Mouse (Mus musculus): ENCODE measurements at regions not wholly inside any gene's neighbourhood (a gene's known extent, or its start where the extent isn't known, plus 50 kb on each side); places are given as distances from the start of the nearest gene placed in this dataset.

DNA sequence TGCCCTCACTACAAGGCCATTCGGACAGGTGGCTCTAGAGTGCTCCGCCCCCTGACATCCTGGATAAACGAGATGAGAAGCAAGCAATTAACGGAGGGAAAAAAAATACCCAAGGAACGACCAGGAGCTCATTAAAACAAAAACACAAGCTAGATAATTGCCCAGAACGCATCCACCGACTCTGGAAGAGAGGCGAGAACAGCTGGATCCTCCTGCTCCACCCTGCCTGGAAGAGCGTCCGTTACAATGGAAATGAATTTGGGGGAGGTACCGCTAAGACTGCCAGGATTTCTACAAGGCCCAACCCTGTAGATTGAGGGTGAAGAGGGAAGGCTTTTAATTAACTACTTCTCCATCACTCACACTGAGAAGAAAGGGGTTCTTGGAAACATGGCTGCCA lies 85.6 kb upstream of the Spaca7 start:
- Histone ChIP-seq H3K36me3 (ENCODE audit: control insufficient read depth, insufficient read depth, low read length, poor library complexity, severe bottlenecking) (no peaks in the 10 kb centered on the region), H3K4me3 (ENCODE audit: low read depth, low read length) (0 out of 2 replicates have a peak overlapping the region, but pooled peaks have one; percentile 9), H3K27me3 (ENCODE audit: control insufficient read depth, insufficient read depth, low read length, poor library complexity, severe bottlenecking) (no peaks in the 10 kb centered on the region), H3K9me3 (replicated peaks; ENCODE audit: control insufficient read depth, insufficient read depth, low read length, poor library complexity, severe bottlenecking) (peaks cover 9% of the 10 kb centered on the region; the same call in 1 of the 2 replicates), H3K4me1 (ENCODE audit: control insufficient read depth, insufficient read depth, low read length) (peaks cover 16% of the 10 kb centered on the region), H3K9ac (ENCODE audit: low read depth, poor library complexity, severe bottlenecking) (peak overlapping the region; percentile 5), H3K27ac (ENCODE audit: insufficient read depth, low read length) (peak overlapping the region; percentile 39)
- no peak for TF ChIP-seq POLR2A (IDR thresholded peaks at IDR 0.05; ENCODE audit: insufficient read depth, low read length)
- TF ChIP-seq CTCF (IDR thresholded peaks at IDR 0.05; ENCODE audit: low read depth, low read length), result no peak
- TF ChIP-seq EP300 (IDR thresholded peaks at IDR 0.05; ENCODE audit: insufficient read depth, low read depth, low read length), result peak; percentile 75

GRCm38 (mm10) chr8:12489194-12489593 lies 83.6 kb upstream of the Spaca7 start:
- peaks cover 8% of the 10 kb centered on the region for H3K4me1 ChIP-seq (ENCODE audit: control insufficient read depth, insufficient read depth, low read length)
- no peaks in the 10 kb centered on the region for H3K36me3 ChIP-seq (ENCODE audit: control insufficient read depth, insufficient read depth, low read length, poor library complexity, severe bottlenecking)
- TF ChIP-seq POLR2A (IDR thresholded peaks at IDR 0.05; ENCODE audit: insufficient read depth, low read length) (no peak), EP300 (IDR thresholded peaks at IDR 0.05; ENCODE audit: insufficient read depth, low read depth, low read length) (no peak), CTCF (IDR thresholded peaks at IDR 0.05; ENCODE audit: low read depth, low read length) (no peak)
- peaks cover 9% of the 10 kb centered on the region; the same call in 1 of the 2 replicates for H3K9me3 ChIP-seq (replicated peaks; ENCODE audit: control insufficient read depth, insufficient read depth, low read length, poor library complexity, severe bottlenecking)
- H3K27ac ChIP-seq (ENCODE audit: insufficient read depth, low read length), result no peak overlapping the region
- no peaks in the 10 kb centered on the region for H3K27me3 ChIP-seq (ENCODE audit: control insufficient read depth, insufficient read depth, low read length, poor library complexity, severe bottlenecking)
- H3K9ac ChIP-seq (ENCODE audit: low read depth, poor library complexity, severe bottlenecking), result no peak overlapping the region
- no peak overlapping the region for H3K4me3 ChIP-seq (ENCODE audit: low read depth, low read length)

DNA sequence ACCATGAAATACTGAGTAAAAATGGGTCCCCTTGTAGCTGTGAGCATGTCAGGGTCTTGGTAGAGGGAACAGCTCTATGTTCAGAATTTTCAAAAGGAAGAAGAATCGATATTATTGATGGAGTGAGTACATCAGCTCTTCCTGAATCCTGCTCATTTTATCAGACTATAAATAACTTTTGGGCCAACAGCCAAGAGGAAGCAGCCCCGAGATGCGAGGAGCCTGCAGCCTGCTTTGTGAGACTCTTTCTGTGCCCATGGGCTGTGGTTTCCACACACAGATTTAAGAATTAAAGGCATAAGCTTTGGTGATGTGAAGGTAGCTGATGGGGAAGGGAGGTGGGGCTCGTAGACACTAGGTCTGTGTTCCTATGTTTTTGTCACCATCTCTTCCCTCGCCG lies 81.4 kb upstream of the Spaca7 start:
- no peak overlapping the region for H3K27ac ChIP-seq (ENCODE audit: insufficient read depth, low read length)
- no peak overlapping the region for H3K9ac ChIP-seq (ENCODE audit: low read depth, poor library complexity, severe bottlenecking)
- peaks cover 9% of the 10 kb centered on the region; the same call in 1 of the 2 replicates for H3K9me3 ChIP-seq (replicated peaks; ENCODE audit: control insufficient read depth, insufficient read depth, low read length, poor library complexity, severe bottlenecking)
- no peak for TF ChIP-seq EP300 (IDR thresholded peaks at IDR 0.05; ENCODE audit: insufficient read depth, low read depth, low read length)
- TF ChIP-seq CTCF (IDR thresholded peaks at IDR 0.05; ENCODE audit: low read depth, low read length), result no peak
- TF ChIP-seq POLR2A (IDR thresholded peaks at IDR 0.05; ENCODE audit: insufficient read depth, low read length), result no peak
- no peaks in the 10 kb centered on the region for H3K27me3 ChIP-seq (ENCODE audit: control insufficient read depth, insufficient read depth, low read length, poor library complexity, severe bottlenecking)
- peaks cover 4% of the 10 kb centered on the region for H3K4me1 ChIP-seq (ENCODE audit: control insufficient read depth, insufficient read depth, low read length)
- H3K4me3 ChIP-seq (ENCODE audit: low read depth, low read length), result no peak overlapping the region
- no peaks in the 10 kb centered on the region for H3K36me3 ChIP-seq (ENCODE audit: control insufficient read depth, insufficient read depth, low read length, poor library complexity, severe bottlenecking)

- H3K27me3 ChIP-seq (ENCODE audit: control insufficient read depth, insufficient read depth, low read length, poor library complexity, severe bottlenecking), result no peaks in the 10 kb centered on the region
- no peak overlapping the region for H3K27ac ChIP-seq (ENCODE audit: insufficient read depth, low read length)
Measured at GRCm38 (mm10) chr8:12492461-12492860, 80.4 kb upstream of the Spaca7 start.

GRCm38 (mm10) chr8:12494559-12494958 lies 78.3 kb upstream of the Spaca7 start:
- Histone ChIP-seq H3K4me1 (ENCODE audit: control insufficient read depth, insufficient read depth, low read length) (peaks cover 5% of the 10 kb centered on the region), H3K4me3 (ENCODE audit: low read depth, low read length) (no peak overlapping the region), H3K9me3 (replicated peaks; ENCODE audit: control insufficient read depth, insufficient read depth, low read length, poor library complexity, severe bottlenecking) (peaks cover 8% of the 10 kb centered on the region; the same call in 1 of the 2 replicates), H3K27ac (ENCODE audit: insufficient read depth, low read length) (no peak overlapping the region), H3K27me3 (ENCODE audit: control insufficient read depth, insufficient read depth, low read length, poor library complexity, severe bottlenecking) (no peaks in the 10 kb centered on the region), H3K36me3 (ENCODE audit: control insufficient read depth, insufficient read depth, low read length, poor library complexity, severe bottlenecking) (no peaks in the 10 kb centered on the region), H3K9ac (ENCODE audit: low read depth, poor library complexity, severe bottlenecking) (no peak overlapping the region)
- TF ChIP-seq POLR2A (IDR thresholded peaks at IDR 0.05; ENCODE audit: insufficient read depth, low read length) (no peak), CTCF (IDR thresholded peaks at IDR 0.05; ENCODE audit: low read depth, low read length) (no peak), EP300 (IDR thresholded peaks at IDR 0.05; ENCODE audit: insufficient read depth, low read depth, low read length) (no peak)

More at GRCm38 (mm10) chr8:12492461-12492860, 80.4 kb upstream of the Spaca7 start:
- Histone ChIP-seq H3K36me3 (ENCODE audit: control insufficient read depth, insufficient read depth, low read length, poor library complexity, severe bottlenecking) (no peaks in the 10 kb centered on the region), H3K4me1 (ENCODE audit: control insufficient read depth, insufficient read depth, low read length) (no peaks in the 10 kb centered on the region), H3K9ac (ENCODE audit: low read depth, poor library complexity, severe bottlenecking) (no peak overlapping the region), H3K4me3 (ENCODE audit: low read depth, low read length) (no peak overlapping the region), H3K9me3 (replicated peaks; ENCODE audit: control insufficient read depth, insufficient read depth, low read length, poor library complexity, severe bottlenecking) (peaks cover 9% of the 10 kb centered on the region; the same call in 1 of the 2 replicates)
- TF ChIP-seq CTCF (IDR thresholded peaks at IDR 0.05; ENCODE audit: low read depth, low read length), result no peak
- no peak for TF ChIP-seq EP300 (IDR thresholded peaks at IDR 0.05; ENCODE audit: insufficient read depth, low read depth, low read length)
- no peak for TF ChIP-seq POLR2A (IDR thresholded peaks at IDR 0.05; ENCODE audit: insufficient read depth, low read length)

DNA sequence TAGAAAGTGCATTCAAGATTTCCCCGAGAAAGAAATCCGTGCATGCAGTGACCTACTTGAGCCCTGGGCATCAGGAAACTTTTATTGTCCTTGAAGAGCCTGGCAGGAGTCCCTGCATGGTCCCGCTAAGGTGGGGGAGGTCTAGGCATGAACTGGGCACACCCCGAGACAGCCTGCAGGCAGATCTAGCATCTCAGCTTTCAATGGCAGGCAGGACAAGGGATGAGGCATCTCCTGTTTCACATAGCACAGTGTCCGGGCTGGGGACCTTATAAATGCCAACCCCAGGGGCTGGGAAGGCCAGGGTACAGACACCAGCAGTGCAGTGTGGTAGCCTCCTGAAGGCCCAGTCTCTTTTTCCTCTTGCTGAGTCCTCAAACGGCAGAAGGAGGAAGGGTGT lies 75.4 kb upstream of the Spaca7 start:
- no peak overlapping the region for H3K9ac ChIP-seq (ENCODE audit: low read depth, poor library complexity, severe bottlenecking)
- peaks cover 13% of the 10 kb centered on the region for H3K4me1 ChIP-seq (ENCODE audit: control insufficient read depth, insufficient read depth, low read length)
- no peaks in the 10 kb centered on the region for H3K36me3 ChIP-seq (ENCODE audit: control insufficient read depth, insufficient read depth, low read length, poor library complexity, severe bottlenecking)
- TF ChIP-seq CTCF (IDR thresholded peaks at IDR 0.05; ENCODE audit: low read depth, low read length) (no peak), EP300 (IDR thresholded peaks at IDR 0.05; ENCODE audit: insufficient read depth, low read depth, low read length) (peak; percentile 39; the same call in 1 of the 2 replicates)
- H3K27me3 ChIP-seq (ENCODE audit: control insufficient read depth, insufficient read depth, low read length, poor library complexity, severe bottlenecking), result no peaks in the 10 kb centered on the region
- H3K9me3 ChIP-seq (replicated peaks; ENCODE audit: control insufficient read depth, insufficient read depth, low read length, poor library complexity, severe bottlenecking), result no peaks in the 10 kb centered on the region
- H3K4me3 ChIP-seq (ENCODE audit: low read depth, low read length), result no peak overlapping the region
- peak overlapping the region; percentile 29; the same call in 1 of the 2 replicates for H3K27ac ChIP-seq (ENCODE audit: insufficient read depth, low read length)
